21 mouse cellular contexts compared by ENCODE assay signal in the genomic region with DNA sequence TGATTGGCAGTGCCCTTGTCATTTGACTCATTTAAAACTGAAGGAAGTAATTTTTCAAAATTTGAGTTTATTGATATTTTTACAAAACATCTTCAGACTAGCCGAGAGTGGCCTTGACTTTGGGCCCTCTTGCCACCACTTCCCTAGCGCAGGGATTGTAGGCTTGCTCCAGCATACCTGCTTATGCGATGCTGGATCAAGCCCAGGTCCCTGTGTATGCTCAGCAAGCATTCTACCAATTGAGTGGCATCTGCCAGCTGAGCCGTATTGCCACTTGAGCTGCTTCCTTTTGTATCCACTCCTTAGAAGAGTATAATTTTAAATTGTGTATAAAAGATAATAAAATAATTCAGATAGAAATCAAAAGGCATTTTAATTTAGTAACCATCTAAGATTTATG. TPM values are rescaled to one million over a fixed set of nuclear protein-coding genes. Genes with fewer than 3 reads are reported as not detected.
A peak's percentile ranks its signal among the peaks of the same experiment; 100 is the strongest.
DNase-seq lines count a peak whose midpoint lies in the region; ATAC-seq and TF ChIP-seq lines count a peak whose summit lies in the region.
"Had no signal": no experiment of that assay in that cellular context is flagged by ENCODE, and none has a peak within 500 bp of the region (broad histone marks: within the 10 kb centered on the region; RNA-seq: fewer than 3 reads in every experiment).

No protein-coding gene starts in this region.

- TF ChIP-seq CTCF in cerebellum, adult 2 months (IDR thresholded peaks at IDR 0.05; ENCODE audit: borderline replicate concordance, insufficient read depth, low read depth, low read length), result no peak

- no peak for TF ChIP-seq POLR2A in cerebellum, adult 2 months (IDR thresholded peaks at IDR 0.05; ENCODE audit: borderline replicate concordance, insufficient read depth, low read length)

- H3K4me1 ChIP-seq in cerebellum, adult 2 months (ENCODE audit: control insufficient read depth, insufficient read depth, low read length), result no peaks in the 10 kb centered on the region

- ATAC-seq in cerebellum, adult (ENCODE audit: insufficient number of reproducible peaks, low FRiP score, low TSS enrichment), result no peak
- ATAC-seq: activated CD4-positive, CD25-positive, alpha-beta regulatory T cell, adult 4 months; CD4-positive, CD25-positive, alpha-beta regulatory T cell, adult 4 months; Patski had no signal

- H3K27me3 ChIP-seq in cerebellum, adult 2 months (ENCODE audit: control insufficient read depth, insufficient read depth, low read length), result no peaks in the 10 kb centered on the region
- H3K27me3 ChIP-seq: CH12.LX, Patski had no signal

- WGBS in cerebellum, adult 2 months, result 38% methylated on average over 4 of the region's 4 CpGs

- H3K4me3 ChIP-seq in cerebellum, adult 2 months (replicated peaks; ENCODE audit: insufficient read depth, low read depth, low read length), result no peak overlapping the region

- no peak overlapping the region for H3K27ac ChIP-seq in cerebellum, adult 2 months (ENCODE audit: insufficient read depth, low read length)

- DNase-seq in cerebellum, adult 9-11 months, result peak; percentile 9
- no peak for DNase-seq in cerebellum, adult 8-10 months
- peak; percentile 28 to 63 for DNase-seq in cerebellum, postnatal 10 days
- no peak for DNase-seq in cerebellum, adult 2 months
- DNase-seq in cerebellum, postnatal 14 days, result peak; percentile 30 to 53
- DNase-seq in cerebellum, postnatal 25 days, result peak; percentile 11 to 42
- DNase-seq in cerebellum, adult 11 months, result no peak
- DNase-seq: adrenal gland, adult 2 months; adrenal gland, adult 8-10 months; adrenal gland, postnatal 10 days; adrenal gland, postnatal 14 days; adrenal gland, postnatal 25 days; adrenal gland, postnatal 36 days; B cell, adult 2 months; cerebellum, adult 11-12 months; cerebellum, adult 9-10 months had no signal

RNA-seq across cellular contexts. Expression of a gene that starts 26.2 kb away (rescaled TPM):
- polyA plus RNA-seq in cerebellum, adult 2 months (2012; rRNA removed), result 76.2 and 87.9 TPM in 2 replicates

Comparison
In these comparisons a context has a peak if more than half of its experiments do, and no peak if none do; other contexts are left out.
1. DNase-seq: peak in cerebellum, adult 9-11 months (single experiment), cerebellum, postnatal 10 days (2 of 2), cerebellum, postnatal 14 days (2 of 2) and cerebellum, postnatal 25 days (2 of 2); none in cerebellum, adult 8-10 months (single experiment), cerebellum, adult 2 months (0 of 2) and cerebellum, adult 11 months (single experiment).